Mouse (Mus musculus) ovary, postnatal 36 days (tissue): ENCODE data around the gene Gm26741.

Experiments
- DNase-seq: peaks from one replicate; pipeline ENCODE4 v3.0.0; 2022; ENCODE audit warnings: low spot score, mixed read lengths

Gm26741 gene

GRCm38 (mm10) chr10:52389438-52389837 is 30.9 kb downstream of the Gm26741 start:
- DNase-seq = no peak

GRCm38 (mm10) chr10:52391208-52391607 is 32.6 kb downstream of the Gm26741 start:
- no peak for DNase-seq

- no peak for DNase-seq
Measured at GRCm38 (mm10) chr10:52396647-52397046, 38.1 kb downstream of the Gm26741 start.

- no peak for DNase-seq
Measured at GRCm38 (mm10) chr10:52398715-52399114, 40.1 kb downstream of the Gm26741 start.

GRCm38 (mm10) chr10:52399722-52400121 is 41.2 kb downstream of the Gm26741 start:
- DNase-seq = no peak

GRCm38 (mm10) chr10:52405160-52405559 is 46.6 kb downstream of the Gm26741 start:
- no peak for DNase-seq

- DNase-seq = no peak
Measured at GRCm38 (mm10) chr10:52407526-52407925, 49.0 kb downstream of the Gm26741 start.
